In the genomic region with DNA sequence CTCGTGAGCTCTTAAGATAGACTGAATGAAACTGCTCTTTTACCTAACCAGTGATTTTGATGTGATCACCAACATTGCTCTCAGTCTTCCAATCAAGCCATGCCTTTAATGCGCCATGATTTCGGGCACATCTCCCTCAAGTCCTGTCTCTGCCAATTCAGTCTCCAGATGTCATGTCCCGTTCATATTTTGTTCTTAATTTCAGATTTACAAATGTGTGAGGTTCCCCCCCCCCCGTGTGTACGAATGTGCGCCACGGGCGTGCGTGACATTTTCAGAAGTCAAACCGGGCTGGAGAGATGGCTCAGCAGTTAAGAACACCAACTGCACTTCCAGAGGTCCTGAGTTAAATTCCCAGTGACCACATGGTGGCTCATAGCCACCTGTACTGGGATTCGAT, we compare ENCODE assay signal across 8 mouse cellular contexts. TPM values are rescaled to one million over a fixed set of nuclear protein-coding genes. Genes with fewer than 3 reads are reported as not detected.
A peak's percentile ranks its signal among the peaks of the same experiment; 100 is the strongest.
DNase-seq lines count a peak whose midpoint lies in the region; ATAC-seq and TF ChIP-seq lines count a peak whose summit lies in the region.

No protein-coding gene starts in this region.

- ATAC-seq in intestine, embryonic 16.5 days: no peak; the same call in 1 of the 2 replicates
- ATAC-seq in monocyte, adult 5-6 weeks (replicated peaks; ENCODE audit: insufficient number of reproducible peaks, low FRiP score, low TSS enrichment, poor library complexity, severe bottlenecking): peak; percentile 29

- peak overlapping the region; percentile 70 for H3K9ac ChIP-seq in intestine, embryonic 16.5 days (ENCODE audit: low read depth, low read length)

- peaks cover 3% of the 10 kb centered on the region for H3K9me3 ChIP-seq in intestine, embryonic 16.5 days (ENCODE audit: control insufficient read depth, low read length)

- peaks cover 7% of the 10 kb centered on the region; the same call in 1 of the 2 replicates for H3K4me1 ChIP-seq in cortical plate, adult 2 months (ENCODE audit: control insufficient read depth, insufficient read depth, low read length)
- H3K4me1 ChIP-seq in intestine, embryonic 16.5 days (ENCODE audit: control insufficient read depth, insufficient read depth, low read length): peaks cover 22% of the 10 kb centered on the region

- peak overlapping the region; percentile 82 for H3K4me3 ChIP-seq in cortical plate, adult 2 months (ENCODE audit: insufficient read depth, low read length)
- H3K4me3 ChIP-seq in intestine, embryonic 16.5 days (ENCODE audit: low read length): peak overlapping the region; percentile 89

- peak overlapping the region; percentile 86 for H3K27ac ChIP-seq in cortical plate, adult 2 months (ENCODE audit: insufficient read depth, low read length)
- H3K27ac ChIP-seq in intestine, embryonic 16.5 days (ENCODE audit: low read length): peak overlapping the region; percentile 93

- TF ChIP-seq POLR2A in cortical plate, adult 2 months (IDR thresholded peaks at IDR 0.05; ENCODE audit: extremely low read depth, insufficient read depth, low read length): no peak

- TF ChIP-seq CTCF in cortical plate, adult 2 months (IDR thresholded peaks at IDR 0.05; ENCODE audit: extremely low read depth, insufficient read depth, low read length): no peak

- no peaks in the 10 kb centered on the region for H3K27me3 ChIP-seq in intestine, embryonic 16.5 days (replicated peaks; ENCODE audit: control insufficient read depth, insufficient read depth, low read length)

- DNase-seq in kidney, postnatal 10 days: peak; percentile 35
- DNase-seq in kidney, postnatal 36 days: no peak
- no peak for DNase-seq in frontal cortex, postnatal 36 days (ENCODE audit: low spot score in 2 of 2)
- DNase-seq in cerebellum, adult 11-12 months: no peak
- no peak for DNase-seq in T-cell, adult 2 months (ENCODE audit: low spot score)

- peak overlapping the region; percentile 81 for H3K4me2 ChIP-seq in intestine, embryonic 16.5 days (ENCODE audit: low read depth, low read length)

- H3K36me3 ChIP-seq in intestine, embryonic 16.5 days (ENCODE audit: control insufficient read depth, insufficient read depth, low read length): peaks cover 12% of the 10 kb centered on the region

- whole genome bisulfite sequencing in intestine, embryonic 16.5 days: under 1% methylated on average over 12 of the region's 12 CpGs

RNA-seq across cellular contexts. Expression of a gene that starts 7.4 kb away (rescaled TPM):
- 354 and 372 TPM in 2 replicates for polyA plus RNA-seq in cortical plate, adult 2 months (2012; rRNA removed)
- polyA plus RNA-seq in intestine, embryonic 16.5 days (2015; fragmentation: Nextera tagmentation; extraction: Ambion mirVana): 15.2 and 16.0 TPM in 2 replicates
- total RNA-seq in monocyte, adult 5-6 weeks (2017): not detected in 3 replicates

RNA-seq across cellular contexts. Expression of a gene that starts 7.9 kb away (rescaled TPM):
- 680 and 714 TPM in 2 replicates for polyA plus RNA-seq in cortical plate, adult 2 months (2012; rRNA removed)
- 1,018 and 1,133 TPM in 2 replicates for polyA plus RNA-seq in intestine, embryonic 16.5 days (2015; fragmentation: Nextera tagmentation; extraction: Ambion mirVana)
- total RNA-seq in monocyte, adult 5-6 weeks (2017): 1,359 to 1,501 TPM (median 1,441 TPM) in 3 replicates

RNA-seq across cellular contexts. Expression of a gene that starts 49.2 kb away (rescaled TPM):
- 33.6 and 33.8 TPM in 2 replicates for polyA plus RNA-seq in cortical plate, adult 2 months (2012; rRNA removed)
- polyA plus RNA-seq in intestine, embryonic 16.5 days (2015; fragmentation: Nextera tagmentation; extraction: Ambion mirVana): 28.2 and 29.6 TPM in 2 replicates
- 11.6 to 17.4 TPM (median 12.4 TPM) in 3 replicates for total RNA-seq in monocyte, adult 5-6 weeks (2017)

Comparison
In these comparisons a context has a peak if more than half of its experiments do, and no peak if none do; other contexts are left out.
1. RNA of a gene that starts 7.4 kb away (polyA plus RNA-seq): 354 to 372 TPM in cortical plate, adult 2 months; 15.2 to 16.0 TPM in intestine, embryonic 16.5 days; every median in the first group is over 10 times any median in the second.